ENCODE assay signal across 10 mouse cellular contexts in the genomic region with DNA sequence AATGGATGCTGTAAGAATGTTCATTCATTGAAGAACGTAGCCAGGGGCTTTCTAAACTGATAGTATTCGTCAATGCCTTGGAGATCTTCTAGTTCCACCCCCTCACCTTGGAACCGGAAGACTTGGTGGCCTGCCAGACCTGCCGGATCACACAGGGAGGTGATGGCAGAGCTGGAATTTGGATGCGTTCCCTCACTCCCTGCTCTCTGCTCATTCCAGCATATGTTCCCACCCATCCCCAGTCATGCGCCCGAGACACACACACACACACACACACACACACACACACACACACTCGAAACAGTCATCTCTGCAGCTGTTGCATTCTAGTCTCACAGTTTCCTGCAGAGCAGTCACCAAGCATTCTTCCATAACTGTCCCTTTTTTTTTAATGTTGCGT. TPM values are rescaled to one million over a fixed set of nuclear protein-coding genes. Genes with fewer than 3 reads are reported as not detected.
DNase-seq lines count a peak whose midpoint lies in the region; ATAC-seq and TF ChIP-seq lines count a peak whose summit lies in the region.
"Had no signal": no experiment of that assay in that cellular context is flagged by ENCODE, and none has a peak within 500 bp of the region (broad histone marks: within the 10 kb centered on the region; RNA-seq: fewer than 3 reads in every experiment).

No protein-coding gene starts in this region.

- WGBS in midbrain, postnatal 0 days: 70% methylated on average over 9 of the region's 9 CpGs
- WGBS in midbrain, embryonic 10.5 days: 83% methylated on average over 9 of the region's 9 CpGs
- WGBS in stomach, postnatal 0 days: 39% methylated on average over 9 of the region's 9 CpGs
- WGBS in liver, embryonic 12.5 days (ENCODE audit: insufficient replicate concordance): 60% methylated on average over 9 of the region's 9 CpGs

- H3K27ac ChIP-seq in midbrain, postnatal 0 days (ENCODE audit: low read depth, low read length): no peak overlapping the region
- no peak overlapping the region for H3K27ac ChIP-seq in midbrain, embryonic 10.5 days (replicated peaks)
- no peak overlapping the region for H3K27ac ChIP-seq in stomach, postnatal 0 days (replicated peaks)
- H3K27ac ChIP-seq in liver, embryonic 12.5 days: no peak overlapping the region
- H3K27ac ChIP-seq: neural tube, embryonic 12.5 days had no signal

- H3K27me3 ChIP-seq in midbrain, postnatal 0 days (ENCODE audit: insufficient read depth, low read length): 0 out of 2 replicates have a peak, but pooled peaks cover 2% of the 10 kb centered on the region
- peaks cover 59% of the 10 kb centered on the region for H3K27me3 ChIP-seq in midbrain, embryonic 10.5 days (ENCODE audit: low read depth, poor library complexity, severe bottlenecking)
- no peaks in the 10 kb centered on the region for H3K27me3 ChIP-seq in stomach, postnatal 0 days (ENCODE audit: control insufficient read depth, insufficient read depth, low read length)
- H3K27me3 ChIP-seq in liver, embryonic 12.5 days (replicated peaks): peaks cover 80% of the 10 kb centered on the region

- ATAC-seq in midbrain, postnatal 0 days (ENCODE audit: low FRiP score): no peak
- ATAC-seq in stomach, postnatal 0 days (ENCODE audit: low FRiP score, low TSS enrichment): no peak
- ATAC-seq in liver, embryonic 12.5 days: no peak

- no peak overlapping the region for H3K9ac ChIP-seq in midbrain, postnatal 0 days (replicated peaks; ENCODE audit: low read length, poor library complexity, severe bottlenecking)
- H3K9ac ChIP-seq in stomach, postnatal 0 days (ENCODE audit: low read length): no peak overlapping the region
- no peak overlapping the region for H3K9ac ChIP-seq in liver, embryonic 12.5 days
- H3K9ac ChIP-seq: neural tube, embryonic 12.5 days had no signal

- H3K4me3 ChIP-seq in midbrain, postnatal 0 days (ENCODE audit: low read depth, low read length): no peak overlapping the region
- H3K4me3 ChIP-seq in midbrain, embryonic 10.5 days: no peak overlapping the region
- H3K4me3 ChIP-seq in stomach, postnatal 0 days (ENCODE audit: low read depth, low read length): no peak overlapping the region
- H3K4me3 ChIP-seq in liver, embryonic 12.5 days: no peak overlapping the region
- H3K4me3 ChIP-seq: neural tube, embryonic 12.5 days had no signal

- DNase-seq in midbrain, postnatal 0 days (ENCODE audit: low spot score): peak; percentile 53
- DNase-seq in midbrain, embryonic 10.5 days (ENCODE audit: low spot score): no peak
- peak; percentile 90 to 91 for DNase-seq in cerebellum, postnatal 36 days
- peak; percentile 41 to 52 for DNase-seq in kidney, adult 8-10 months
- DNase-seq in left cerebral cortex, postnatal 36 days (ENCODE audit: low spot score in 2 of 2): peak; percentile 67 to 73
- peak; percentile 27 for DNase-seq in stomach, postnatal 0 days (ENCODE audit: low spot score)
- no peak for DNase-seq in yolk sac, embryonic 10.5 days (ENCODE audit: low spot score)

- no peak for TF ChIP-seq CTCF in midbrain, postnatal 0 days (IDR thresholded peaks at IDR 0.05)
- TF ChIP-seq CTCF in stomach, postnatal 0 days (IDR thresholded peaks at IDR 0.05; ENCODE audit: low read depth): no peak

- intact Hi-C loops in left cerebral cortex, postnatal 36 days (cut with DNase I): no loop called here

- no peak for TF ChIP-seq EP300 in stomach, postnatal 0 days (optimal IDR thresholded peaks at IDR 0.05)

- no peak overlapping the region for H3K4me2 ChIP-seq in midbrain, postnatal 0 days (ENCODE audit: low read depth, low read length, poor library complexity, severe bottlenecking)
- H3K4me2 ChIP-seq in stomach, postnatal 0 days (replicated peaks; ENCODE audit: low read depth): no peak overlapping the region
- H3K4me2 ChIP-seq in liver, embryonic 12.5 days: no peak overlapping the region
- H3K4me2 ChIP-seq: neural tube, embryonic 12.5 days had no signal

- H3K9me3 ChIP-seq in midbrain, postnatal 0 days (ENCODE audit: low read length): no peaks in the 10 kb centered on the region
- H3K9me3 ChIP-seq in midbrain, embryonic 10.5 days (replicated peaks): no peaks in the 10 kb centered on the region
- no peaks in the 10 kb centered on the region for H3K9me3 ChIP-seq in stomach, postnatal 0 days (ENCODE audit: control insufficient read depth, low read length)
- no peaks in the 10 kb centered on the region for H3K9me3 ChIP-seq in liver, embryonic 12.5 days (replicated peaks)
- H3K9me3 ChIP-seq: neural tube, embryonic 12.5 days had no signal

- no peaks in the 10 kb centered on the region for H3K36me3 ChIP-seq in midbrain, postnatal 0 days (ENCODE audit: insufficient read depth, low read length)
- no peaks in the 10 kb centered on the region for H3K36me3 ChIP-seq in midbrain, embryonic 10.5 days
- H3K36me3 ChIP-seq in stomach, postnatal 0 days (ENCODE audit: control insufficient read depth, insufficient read depth, low read length): no peaks in the 10 kb centered on the region
- H3K36me3 ChIP-seq in liver, embryonic 12.5 days: no peaks in the 10 kb centered on the region
- H3K36me3 ChIP-seq: neural tube, embryonic 12.5 days had no signal

- no peaks in the 10 kb centered on the region for H3K4me1 ChIP-seq in midbrain, postnatal 0 days (ENCODE audit: insufficient read depth, low read length)
- H3K4me1 ChIP-seq in midbrain, embryonic 10.5 days: peaks cover 22% of the 10 kb centered on the region
- H3K4me1 ChIP-seq in stomach, postnatal 0 days (replicated peaks; ENCODE audit: control insufficient read depth, insufficient read depth): no peaks in the 10 kb centered on the region
- H3K4me1 ChIP-seq in liver, embryonic 12.5 days: peaks cover 11% of the 10 kb centered on the region

RNA-seq across cellular contexts. Expression of a gene that starts 36.1 kb away (rescaled TPM):
- not detected in 2 replicates for total RNA-seq in midbrain, postnatal 0 days (2014; rRNA removed)
- polyA plus RNA-seq in midbrain, postnatal 0 days (2015; fragmentation: Nextera tagmentation; extraction: Ambion mirVana): not detected in 2 replicates
- 0.07 TPM in 1 of 2 replicates, not detected in the other for polyA plus RNA-seq in midbrain, embryonic 10.5 days (2016; fragmentation: Nextera tagmentation; extraction: Ambion mirVana)
- not detected for total RNA-seq in left cerebral cortex, postnatal 36 days (2021)
- polyA plus RNA-seq in stomach, postnatal 0 days (2015; fragmentation: Nextera tagmentation; extraction: Ambion mirVana): 0.78 and 0.93 TPM in 2 replicates
- 0.08 TPM in 1 of 2 replicates, not detected in the other for polyA plus RNA-seq in liver, embryonic 12.5 days (2016; fragmentation: Nextera tagmentation; extraction: Ambion mirVana)
- total RNA-seq: hematopoietic stem cell, adult 5-6 weeks had no signal
- polyA plus RNA-seq: neural tube, embryonic 12.5 days had no signal

Comparison
In these comparisons a context has a peak if more than half of its experiments do, and no peak if none do; other contexts are left out.
1. DNase-seq: peak in midbrain, postnatal 0 days (single experiment), cerebellum, postnatal 36 days (2 of 2), kidney, adult 8-10 months (2 of 2), left cerebral cortex, postnatal 36 days (2 of 2) and stomach, postnatal 0 days (single experiment); none in midbrain, embryonic 10.5 days (single experiment) and yolk sac, embryonic 10.5 days (single experiment).